Mouse (Mus musculus): ENCODE measurements around the gene Rcan1.

Gene Rcan1

GRCm38 (mm10) chr16:92428197-92428950, 42.3 kb downstream of the Rcan1 start:
- DNase-seq: no peak

- no peak for DNase-seq
These were observed 44.0 kb downstream of the Rcan1 start for GRCm38 (mm10) chr16:92426708-92427107.

- peak; percentile 18 for DNase-seq
These were observed 44.8 kb downstream of the Rcan1 start for GRCm38 (mm10) chr16:92425875-92426274.

GRCm38 (mm10) chr16:92423363-92423762, 47.3 kb downstream of the Rcan1 start:
- no peak for DNase-seq

GRCm38 (mm10) chr16:92422435-92423362, 48.0 kb downstream of the Rcan1 start:
- DNase-seq: no peak

- DNase-seq: no peak
These were observed 49.3 kb downstream of the Rcan1 start for GRCm38 (mm10) chr16:92421147-92421934.

GRCm38 (mm10) chr16:92420641-92421040, 50.0 kb downstream of the Rcan1 start:
- DNase-seq: no peak

GRCm38 (mm10) chr16:92419099-92419498, 51.6 kb downstream of the Rcan1 start:
- DNase-seq: no peak

- no peak for DNase-seq
These were observed 53.4 kb downstream of the Rcan1 start for GRCm38 (mm10) chr16:92417267-92417666.

- no peak for DNase-seq
These were observed 55.0 kb downstream of the Rcan1 start for GRCm38 (mm10) chr16:92415702-92416118.

GRCm38 (mm10) chr16:92415038-92415437, 55.6 kb downstream of the Rcan1 start:
- DNase-seq: peak; percentile 14

- no peak for DNase-seq
These were observed 57.8 kb downstream of the Rcan1 start for GRCm38 (mm10) chr16:92412888-92413287.

- DNase-seq: no peak
These were observed 58.5 kb downstream of the Rcan1 start for GRCm38 (mm10) chr16:92411981-92412706.

- no peak for DNase-seq
These were observed 60.3 kb downstream of the Rcan1 start for GRCm38 (mm10) chr16:92410344-92410743.

GRCm38 (mm10) chr16:92407883-92408282, 62.8 kb downstream of the Rcan1 start:
- no peak for DNase-seq

GRCm38 (mm10) chr16:92404141-92404540, 66.5 kb downstream of the Rcan1 start:
- DNase-seq: no peak

- DNase-seq: no peak
These were observed 67.6 kb downstream of the Rcan1 start for GRCm38 (mm10) chr16:92403069-92403468.

- DNase-seq: no peak
These were observed 68.5 kb downstream of the Rcan1 start for GRCm38 (mm10) chr16:92402216-92402615.

GRCm38 (mm10) chr16:92401206-92401605, 69.5 kb downstream of the Rcan1 start:
- DNase-seq: no peak

GRCm38 (mm10) chr16:92399490-92400458, 70.9 kb downstream of the Rcan1 start:
- peak; percentile 16 for DNase-seq

GRCm38 (mm10) chr16:92398574-92399118, 72.0 kb downstream of the Rcan1 start:
- DNase-seq: no peak

Data from thymus, postnatal 14 days (tissue).